Mouse (Mus musculus) liver, embryonic 14.5 days (tissue): ENCODE measurements around the gene Negr1.

Experiments
- CTCF ChIP-seq: IDR thresholded peaks from 2 replicates; pipeline ENCODE4 v1.5.1; 2016; ENCODE audit warnings: antibody characterized with exemption, low read depth, control low read depth
- EP300 ChIP-seq: IDR thresholded peaks from 2 replicates; pipeline ENCODE4 v1.6.1; 2016; ENCODE audit warnings: antibody characterized with exemption, low read depth

GRCm38 (mm10) chr3:157079966-157080306 lies 518.3 kb downstream of the Negr1 start:
- TF ChIP-seq CTCF (no peak), EP300 (no peak)
